Mouse (Mus musculus) E14TG2a.4 (cell line): ENCODE results near the gene Fam129b.

Experiments used
- CTCF ChIP-seq: conservative IDR thresholded peaks from 2 replicates; pipeline ENCODE4 v1.5.1; 2014; ENCODE audit warnings: low read length
- NANOG ChIP-seq: IDR thresholded peaks from 2 replicates; pipeline ENCODE4 v1.6.1; 2014; ENCODE audit warnings: borderline replicate concordance, low read length, mixed read lengths

DNA sequence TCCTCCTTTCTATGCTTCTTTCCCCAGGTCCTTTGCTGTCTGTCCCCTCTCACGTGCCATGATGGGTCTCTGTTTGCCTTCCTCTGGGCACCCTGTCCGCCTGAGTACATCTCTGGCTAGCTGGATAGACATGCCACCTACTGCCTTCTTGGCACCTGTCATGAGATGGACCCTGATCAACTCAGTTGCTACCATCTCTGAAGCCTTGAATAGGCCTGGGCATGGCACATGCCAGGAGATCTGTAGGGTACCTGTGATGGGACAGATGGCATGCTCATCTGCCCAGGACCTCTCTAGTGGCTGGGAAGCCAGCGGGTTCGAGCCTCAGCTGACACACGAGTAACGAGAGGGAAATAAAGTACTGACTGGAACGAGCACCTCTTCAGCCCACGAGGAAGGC, 98.3 kb downstream of the Fam129b start:
- TF ChIP-seq NANOG (no peak), CTCF (no peak)
